20 mouse cellular contexts compared by ENCODE assay signal in the genomic region with DNA sequence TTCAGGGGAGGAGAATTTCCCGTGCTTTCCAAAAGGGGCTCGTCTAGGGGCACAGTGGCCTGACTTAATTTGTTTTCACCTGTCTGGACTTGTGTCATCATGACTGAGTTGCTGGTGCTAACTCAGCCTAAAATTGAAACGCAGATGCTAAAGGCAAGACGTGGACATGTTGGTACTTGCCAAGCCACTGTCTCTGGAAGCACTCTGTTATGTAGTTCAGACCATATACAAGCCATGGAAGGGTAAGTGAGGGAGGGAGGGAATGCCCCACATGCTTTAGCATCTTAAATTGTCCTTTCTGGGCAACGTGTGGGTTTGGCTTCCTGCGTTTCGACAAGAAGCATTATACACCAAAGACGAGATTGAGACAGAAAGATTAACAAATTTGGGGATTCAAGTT.
"Had no signal": no experiment of that assay in that cellular context is flagged by ENCODE, and none has a peak within 500 bp of the region (broad histone marks: within the 10 kb centered on the region; RNA-seq: fewer than 3 reads in every experiment).

No protein-coding gene starts in this region.

- H3K4me3 ChIP-seq: kidney, embryonic 15.5 days; limb, embryonic 10.5 days; limb, embryonic 13.5 days; liver, embryonic 12.5 days; liver, embryonic 15.5 days; megakaryocyte, embryonic 14.5 days; midbrain, embryonic 12.5 days; midbrain, embryonic 15.5 days; neural tube, embryonic 12.5 days; neural tube, embryonic 15.5 days; stomach, embryonic 15.5 days had no signal

- H3K36me3 ChIP-seq: liver, embryonic 12.5 days; liver, embryonic 15.5 days; stomach, embryonic 15.5 days had no signal

- H3K9ac ChIP-seq: kidney, embryonic 15.5 days; limb, embryonic 13.5 days; liver, embryonic 12.5 days; liver, embryonic 15.5 days; midbrain, embryonic 12.5 days; midbrain, embryonic 15.5 days; neural tube, embryonic 12.5 days; neural tube, embryonic 15.5 days; stomach, embryonic 15.5 days had no signal

- H3K9me3 ChIP-seq: kidney, embryonic 15.5 days; limb, embryonic 10.5 days; limb, embryonic 13.5 days; liver, embryonic 12.5 days; liver, embryonic 15.5 days; megakaryocyte, embryonic 14.5 days; midbrain, embryonic 12.5 days; midbrain, embryonic 15.5 days; neural tube, embryonic 12.5 days; neural tube, embryonic 15.5 days; stomach, embryonic 15.5 days had no signal

- H3K4me2 ChIP-seq: kidney, embryonic 15.5 days; limb, embryonic 13.5 days; liver, embryonic 12.5 days; liver, embryonic 15.5 days; midbrain, embryonic 12.5 days; midbrain, embryonic 15.5 days; neural tube, embryonic 12.5 days; neural tube, embryonic 15.5 days; stomach, embryonic 15.5 days had no signal

- H3K4me1 ChIP-seq: limb, embryonic 10.5 days; limb, embryonic 13.5 days; liver, embryonic 12.5 days; liver, embryonic 15.5 days; megakaryocyte, embryonic 14.5 days; midbrain, embryonic 12.5 days; midbrain, embryonic 15.5 days; neural tube, embryonic 12.5 days; neural tube, embryonic 15.5 days; stomach, embryonic 15.5 days had no signal

- ATAC-seq: liver, embryonic 12.5 days; midbrain, embryonic 15.5 days had no signal

- H3K27ac ChIP-seq: kidney, embryonic 15.5 days; limb, embryonic 10.5 days; limb, embryonic 13.5 days; liver, embryonic 12.5 days; liver, embryonic 15.5 days; midbrain, embryonic 12.5 days; midbrain, embryonic 15.5 days; neural tube, embryonic 12.5 days; neural tube, embryonic 15.5 days; stomach, embryonic 15.5 days had no signal

- H3K27me3 ChIP-seq: kidney, embryonic 15.5 days; limb, embryonic 13.5 days; liver, embryonic 12.5 days; liver, embryonic 15.5 days; midbrain, embryonic 12.5 days; midbrain, embryonic 15.5 days; neural tube, embryonic 12.5 days; neural tube, embryonic 15.5 days; stomach, embryonic 15.5 days had no signal

- DNase-seq: kidney, adult 11 months; kidney, adult 8-10 months; kidney, postnatal 10 days; kidney, postnatal 4 days; liver; retina, postnatal 1 day; right cerebral cortex, postnatal 25 days; spleen, adult 18-20 months; thymus, postnatal 25 days had no signal
